Mouse (Mus musculus) embryonic facial prominence, embryonic 15.5 days (tissue): ENCODE data around the gene Tctex1d4. TPM values are rescaled to one million over a fixed set of nuclear protein-coding genes. Genes with fewer than 3 reads are reported as not detected.
A peak's percentile ranks its signal among the peaks of the same experiment; 100 is the strongest.

ENCODE experiments used
- ATAC-seq: fragments of 200-750 bp; cut with Nextera tagmentation; 2 replicates; pipeline ENCODE4 v1.8.0; 2017; ENCODE audit warnings: low read depth, moderate TSS enrichment; ENCODE audit not compliant: insufficient number of reproducible peaks, low FRiP score, low TSS enrichment
- H3K27ac ChIP-seq: fragments of 300-500 bp; sonication (generic); replicated peaks from 2 replicates; pipeline ENCODE4 v1.5.1; 2015; ENCODE audit warnings: mild to moderate bottlenecking, inconsistent platforms
- H3K27me3 ChIP-seq: fragments of 300-500 bp; sonication (generic); 2 replicates; pipeline ENCODE4 v1.6.1; 2015; ENCODE audit warnings: inconsistent platforms
- H3K36me3 ChIP-seq: fragments of 300-500 bp; sonication (generic); 2 replicates; pipeline ENCODE4 v1.6.1; 2015; ENCODE audit warnings: mild to moderate bottlenecking, inconsistent platforms
- H3K4me1 ChIP-seq: fragments of 300-500 bp; sonication (generic); 2 replicates; pipeline ENCODE4 v1.6.1; 2015; ENCODE audit warnings: inconsistent platforms
- H3K4me2 ChIP-seq: fragments of 300-500 bp; sonication (generic); replicated peaks from 2 replicates; pipeline ENCODE4 v1.6.1; 2015; ENCODE audit warnings: mild to moderate bottlenecking, inconsistent platforms
- H3K4me3 ChIP-seq: fragments of 300-500 bp; sonication (generic); replicated peaks from 2 replicates; pipeline ENCODE4 v1.5.1; 2015; ENCODE audit warnings: mild to moderate bottlenecking, inconsistent platforms
- H3K9ac ChIP-seq: fragments of 300-500 bp; sonication (generic); 2 replicates; pipeline ENCODE4 v1.6.1; 2015; ENCODE audit warnings: inconsistent platforms
- H3K9me3 ChIP-seq: fragments of 300-500 bp; sonication (generic); replicated peaks from 2 replicates; pipeline ENCODE4 v1.6.1; 2016; ENCODE audit warnings: inconsistent platforms
- WGBS: fragments of 180-500 bp; shearing (Covaris S2); methylation state at CpG from one replicate; pipeline ENCODE4 v1.1.7; 2015; 5-methylcytosine and 5-hydroxymethylcytosine counted together
- microRNA-seq: library from miRNA; unstranded; fragments of <30 nt; microRNA quantifications from one replicate; pipeline ENCODE4, GENCODE M21; 2016; ENCODE audit warnings: borderline number of aligned reads
- polyA plus RNA-seq: library from polyadenylated mRNA; unstranded; fragments of >200 nt; fragmentation: Nextera tagmentation; extraction: Ambion mirVana; gene quantifications from 2 replicates; pipeline ENCODE4 v1.2.1, GENCODE M21; 2015

The Tctex1d4 gene
- polyA plus RNA-seq, 1 experiment from 2014 or later: 6.1 TPM

DNA sequence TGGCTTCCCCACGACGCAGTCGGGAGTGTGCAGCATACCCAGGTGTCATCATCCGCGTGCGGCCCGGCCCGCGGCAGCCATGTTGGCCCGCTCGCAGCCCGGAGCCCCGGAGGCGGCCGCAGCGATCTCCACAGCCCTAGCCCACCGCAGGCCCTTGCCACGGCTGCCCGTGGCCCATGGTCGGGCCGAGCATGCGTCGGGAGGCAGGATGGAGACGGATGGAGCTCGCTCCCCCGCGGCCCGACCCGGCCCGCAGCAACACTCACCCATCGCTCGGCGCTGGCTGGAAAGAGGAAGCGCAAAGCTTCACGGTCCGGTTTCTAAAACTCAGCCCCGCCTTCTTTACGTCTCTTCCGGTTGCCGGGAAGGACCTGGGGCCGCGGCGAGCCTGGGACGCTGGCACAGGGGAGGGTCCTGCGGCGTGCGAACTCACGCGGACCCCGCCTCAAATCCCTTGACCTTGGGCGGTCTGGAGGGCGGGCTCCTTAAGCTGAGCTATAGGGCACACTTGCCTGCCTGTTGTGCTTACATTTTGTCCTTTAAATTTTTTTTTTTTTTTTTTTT, 29.3 kb downstream of the Tctex1d4 start, which contains the start of gene Rps8:
Gene Rps8, minus strand, starts transcription at position 452 of the 564 bp plus-strand sequence.
- Histone ChIP-seq H3K4me1 (peaks cover 21% of the 10 kb centered on the region), H3K36me3 (peaks cover 39% of the 10 kb centered on the region), H3K27ac (peak within 1 kb of the TSS; percentile 96), H3K9ac (peak within 1 kb of the TSS; percentile 98), H3K9me3 (no peaks in the 10 kb centered on the region), H3K27me3 (no peaks in the 10 kb centered on the region), H3K4me3 (peak within 1 kb of the TSS; percentile 83), H3K4me2 (peak within 1 kb of the TSS; percentile 79)
- peak; percentile 91 for ATAC-seq
- under 1% methylated on average over 52 of the region's 52 CpGs for WGBS

GRCm38 (mm10) chr4:117156372-117156771, 29.8 kb downstream of the Tctex1d4 start:
- peak overlapping the region; percentile 79 for H3K4me2 ChIP-seq
- no peak overlapping the region; the same call in 1 of the 2 replicates for H3K9ac ChIP-seq
- 26% methylated on average over 6 of the region's 6 CpGs for WGBS
- peak overlapping the region; percentile 96 for H3K27ac ChIP-seq
- H3K36me3 ChIP-seq: peaks cover 38% of the 10 kb centered on the region
- H3K27me3 ChIP-seq: no peaks in the 10 kb centered on the region
- H3K9me3 ChIP-seq: no peaks in the 10 kb centered on the region
- no peak for ATAC-seq
- H3K4me1 ChIP-seq: peaks cover 21% of the 10 kb centered on the region
- H3K4me3 ChIP-seq: peak overlapping the region; percentile 83

GRCm38 (mm10) chr4:117159666-117160065, 33.1 kb downstream of the Tctex1d4 start:
- no peaks in the 10 kb centered on the region for H3K9me3 ChIP-seq
- WGBS: 64% methylated on average over 10 of the region's 10 CpGs
- no peak overlapping the region for H3K4me2 ChIP-seq
- 0 out of 2 replicates have a peak, but pooled peaks cover 3% of the 10 kb centered on the region for H3K4me1 ChIP-seq
- ATAC-seq: no peak
- H3K4me3 ChIP-seq: no peak overlapping the region
- no peak overlapping the region for H3K9ac ChIP-seq
- no peaks in the 10 kb centered on the region for H3K27me3 ChIP-seq
- H3K27ac ChIP-seq: no peak overlapping the region
- H3K36me3 ChIP-seq: peaks cover 41% of the 10 kb centered on the region

- H3K27ac ChIP-seq: no peak overlapping the region
- no peak overlapping the region for H3K4me2 ChIP-seq
- no peak overlapping the region for H3K4me3 ChIP-seq
- no peak overlapping the region for H3K9ac ChIP-seq
- ATAC-seq: no peak
- H3K36me3 ChIP-seq: peaks cover 56% of the 10 kb centered on the region
- H3K27me3 ChIP-seq: no peaks in the 10 kb centered on the region
- no peaks in the 10 kb centered on the region for H3K9me3 ChIP-seq
- 71% methylated on average over 4 of the region's 4 CpGs for WGBS
- H3K4me1 ChIP-seq: no peaks in the 10 kb centered on the region
Observed at GRCm38 (mm10) chr4:117161183-117161582, 34.6 kb downstream of the Tctex1d4 start.

DNA sequence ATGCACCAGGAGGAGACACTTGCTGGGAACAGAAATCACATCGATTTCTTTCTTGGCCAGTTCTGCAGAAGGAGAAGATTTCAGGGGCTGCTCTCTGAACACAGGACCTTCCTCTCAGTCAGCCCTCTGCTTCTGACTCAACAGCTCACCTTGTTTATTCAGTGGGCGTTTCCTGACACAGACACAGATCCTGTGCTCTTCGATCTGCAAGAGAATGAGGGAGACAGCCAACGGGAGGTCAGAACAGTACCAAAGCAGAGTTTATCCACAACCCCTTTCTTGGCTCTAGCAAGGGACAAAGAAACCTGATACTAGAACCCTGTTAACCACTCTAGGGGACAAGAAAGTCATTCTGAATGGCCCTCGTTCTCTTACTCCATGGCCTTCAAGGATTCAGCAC, 43.3 kb downstream of the Tctex1d4 start:
- H3K27me3 ChIP-seq: no peaks in the 10 kb centered on the region
- no peak overlapping the region for H3K4me2 ChIP-seq
- WGBS: 87% methylated on average over 5 of the region's 5 CpGs
- ATAC-seq: no peak
- H3K27ac ChIP-seq: no peak overlapping the region
- H3K9ac ChIP-seq: no peak overlapping the region
- H3K4me3 ChIP-seq: no peak overlapping the region
- H3K9me3 ChIP-seq: no peaks in the 10 kb centered on the region
- no peaks in the 10 kb centered on the region for H3K4me1 ChIP-seq
- peaks cover 92% of the 10 kb centered on the region for H3K36me3 ChIP-seq

Small RNA genes within 50 kb of the gene (microRNA-seq; reads per million reads assigned to microRNA genes)
- gene Gm22398: not detected

Other genes with a start within 250 kb of the Tctex1d4 start
- 0.35 and 0.45 TPM in 2 replicates for gene Zswim5, start 249.4 kb upstream of the Tctex1d4 start, polyA plus RNA-seq
- 87.8 and 97.3 TPM in 2 replicates for gene Urod, start 132.4 kb upstream of the Tctex1d4 start, polyA plus RNA-seq
- gene Hectd3, start 131.5 kb upstream of the Tctex1d4 start, polyA plus RNA-seq: 13.9 and 14.2 TPM in 2 replicates
- gene Eif2b3, start 107.4 kb upstream of the Tctex1d4 start, polyA plus RNA-seq: 40.4 and 41.3 TPM in 2 replicates
- 20.8 and 22.5 TPM in 2 replicates for gene Ptch2, start 30.7 kb upstream of the Tctex1d4 start, polyA plus RNA-seq
- gene Btbd19, start 1.1 kb upstream of the Tctex1d4 start, polyA plus RNA-seq: 13.2 and 13.5 TPM in 2 replicates
- 7.7 and 8.1 TPM in 2 replicates for gene Plk3, start 7.2 kb downstream of the Tctex1d4 start, polyA plus RNA-seq
- gene Rps8, start 29.4 kb downstream of the Tctex1d4 start, polyA plus RNA-seq: 934 and 968 TPM in 2 replicates
- 45.8 and 47.5 TPM in 2 replicates for gene Kif2c, start 55.8 kb downstream of the Tctex1d4 start, polyA plus RNA-seq
- 22.1 and 24.6 TPM in 2 replicates for gene Tmem53, start 125.2 kb downstream of the Tctex1d4 start, polyA plus RNA-seq
- 3.2 and 5.7 TPM in 2 replicates for gene Armh1, start 125.3 kb downstream of the Tctex1d4 start, polyA plus RNA-seq